Mouse (Mus musculus) kidney, postnatal 36 days (tissue): ENCODE measurements at regions not wholly inside any gene's neighbourhood (a gene's known extent, or its start where the extent isn't known, plus 50 kb on each side); places are given as distances from the start of the nearest gene placed in this dataset.

Source experiments
- DNase-seq, 2 experiments: peaks; one replicate each; pipeline ENCODE4 v3.0.0; 2021 to 2022; ENCODE audit warnings: mixed read lengths in 2 of 2

GRCm38 (mm10) chr7:133372695-133373094, 229.3 kb downstream of the Tex36 start:
- DNase-seq = no peak

GRCm38 (mm10) chr7:133370542-133370941, 231.4 kb downstream of the Tex36 start:
- DNase-seq = no peak

- no peak for DNase-seq
Observed at GRCm38 (mm10) chr7:133364601-133365000, 237.4 kb downstream of the Tex36 start.

- no peak for DNase-seq
Observed at GRCm38 (mm10) chr7:133328717-133329116, 204.6 kb upstream of the Ctbp2 start.

GRCm38 (mm10) chr7:133325548-133326190, 201.5 kb upstream of the Ctbp2 start:
- DNase-seq = no peak

DNA sequence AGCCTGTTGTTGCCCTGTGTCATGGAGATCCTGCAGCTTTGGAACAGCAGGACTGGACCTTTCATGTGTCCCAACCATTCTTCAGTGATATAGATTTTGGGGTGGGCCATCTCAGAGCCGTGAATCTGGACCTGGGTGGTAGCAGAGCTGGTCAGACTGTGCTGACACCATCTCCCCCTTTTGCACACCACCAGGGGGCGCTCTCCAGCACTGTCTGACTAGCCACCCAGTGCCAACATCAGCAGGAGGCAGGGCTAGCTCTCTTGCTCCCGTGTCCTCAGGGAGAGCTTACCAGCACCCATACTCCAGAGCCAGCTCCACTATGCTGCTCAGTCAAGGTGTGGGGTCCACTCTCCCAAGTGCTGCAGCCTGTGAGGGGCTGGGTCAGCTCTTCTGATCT, 199.8 kb upstream of the Ctbp2 start:
- no peak for DNase-seq

- no peak for DNase-seq
Observed at GRCm38 (mm10) chr7:133317511-133317910, 193.4 kb upstream of the Ctbp2 start.

- DNase-seq = peak in 1 of 2 experiments; percentile 18
Observed at GRCm38 (mm10) chr7:133316701-133317475, 192.7 kb upstream of the Ctbp2 start.

GRCm38 (mm10) chr7:133315197-133316029, 191.3 kb upstream of the Ctbp2 start:
- DNase-seq = no peak

DNA sequence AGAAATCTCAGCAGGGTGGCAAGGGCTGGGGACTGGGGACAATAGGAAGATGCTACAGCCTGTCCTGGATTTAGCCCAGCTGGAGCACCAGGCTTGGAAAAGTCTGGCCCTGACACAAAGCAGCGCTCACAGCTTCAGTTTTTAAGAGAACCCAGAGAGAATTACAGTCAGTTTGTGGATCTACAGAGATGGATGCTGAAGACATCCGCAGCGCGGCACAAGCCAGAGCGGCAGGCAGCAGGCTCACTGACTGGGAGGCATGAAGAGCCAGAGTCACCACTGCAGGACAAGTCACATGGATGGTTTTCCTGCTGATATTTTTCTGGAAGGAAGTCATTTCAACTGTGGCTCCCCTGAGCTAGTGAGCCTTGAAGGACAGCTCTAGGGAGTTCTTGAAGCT, 189.0 kb upstream of the Ctbp2 start:
- DNase-seq = no peak

DNA sequence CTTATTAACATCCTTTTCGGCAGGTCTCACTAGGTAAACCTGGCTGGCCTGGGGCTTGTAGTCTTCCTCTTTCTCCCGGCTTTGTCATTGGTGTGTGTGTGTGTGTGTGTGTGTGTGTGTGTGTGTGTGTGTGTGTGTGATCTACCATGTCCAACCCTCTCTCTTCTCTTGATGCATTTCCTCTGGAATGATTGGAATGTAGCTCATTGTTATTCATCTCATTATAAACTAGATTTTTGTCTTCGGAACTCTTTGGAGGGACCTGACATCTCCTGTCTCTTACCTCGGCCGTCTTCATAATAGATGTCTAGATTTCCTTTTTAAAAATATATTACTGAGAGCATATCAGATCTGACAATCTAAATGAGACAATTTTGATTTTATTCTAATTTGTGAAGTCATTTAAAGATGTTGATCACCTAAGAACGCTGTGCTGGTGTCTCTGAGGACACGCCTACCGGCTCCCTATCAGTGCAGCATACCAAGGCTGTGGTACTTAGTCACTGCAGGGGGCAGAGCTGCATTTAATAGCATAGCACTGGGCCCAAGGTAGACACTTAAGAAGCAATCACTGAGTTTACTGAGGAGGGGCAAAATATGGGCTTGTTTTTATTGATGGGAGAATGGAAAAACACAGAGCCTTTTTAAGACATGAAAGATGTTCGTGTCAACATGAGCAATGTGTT, 187.1 kb upstream of the Ctbp2 start:
- peak in 1 of 2 experiments; percentile 3 for DNase-seq

DNA sequence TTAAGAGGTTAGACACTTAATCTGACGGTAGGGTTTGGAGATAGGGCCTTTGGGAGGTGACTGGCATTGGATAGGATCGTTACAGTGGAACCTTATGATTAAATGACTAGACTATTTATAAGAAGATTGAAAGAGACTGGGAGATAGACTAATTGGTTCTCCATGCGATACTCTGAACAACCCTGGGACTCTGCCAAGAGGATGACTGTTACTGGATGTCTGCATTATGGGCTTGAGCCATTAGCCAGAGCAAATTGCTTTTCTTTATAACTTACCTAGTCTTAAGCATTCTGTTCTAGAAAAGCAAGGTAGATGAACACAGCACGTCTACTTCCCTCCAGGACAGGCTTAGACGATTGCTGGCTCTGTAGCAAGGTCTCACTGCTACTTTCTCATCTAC, 180.3 kb upstream of the Ctbp2 start:
- no peak for DNase-seq

- DNase-seq = no peak
Observed at GRCm38 (mm10) chr7:133290471-133290870, 166.3 kb upstream of the Ctbp2 start.

- no peak for DNase-seq
Observed at GRCm38 (mm10) chr7:133288236-133288635, 164.1 kb upstream of the Ctbp2 start.

GRCm38 (mm10) chr7:133286836-133287235, 162.7 kb upstream of the Ctbp2 start:
- DNase-seq = no peak

GRCm38 (mm10) chr7:133286216-133286615, 162.1 kb upstream of the Ctbp2 start:
- no peak for DNase-seq

GRCm38 (mm10) chr7:133262161-133262560, 138.0 kb upstream of the Ctbp2 start:
- no peak for DNase-seq

GRCm38 (mm10) chr7:133259143-133259542, 135.0 kb upstream of the Ctbp2 start:
- DNase-seq = no peak

DNA sequence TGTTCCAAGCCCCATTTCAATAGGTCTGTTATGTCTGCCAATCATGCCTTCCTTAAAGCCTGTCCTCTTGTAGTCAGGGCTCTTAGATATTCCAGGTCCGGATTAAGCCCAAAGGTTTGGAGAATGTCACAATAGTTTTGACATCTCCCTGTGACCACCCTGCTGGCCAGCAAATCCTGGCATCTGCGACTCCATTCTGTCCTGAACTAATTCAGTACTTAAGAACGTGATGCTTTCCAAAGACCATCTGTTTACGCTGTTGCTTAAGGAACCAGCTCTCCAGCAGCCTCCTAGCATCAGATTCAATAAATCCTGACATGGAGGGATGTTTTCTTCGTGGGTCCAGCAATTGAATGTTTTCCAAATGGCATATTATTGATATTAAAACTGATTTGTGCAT, 132.7 kb upstream of the Ctbp2 start:
- no peak for DNase-seq

DNA sequence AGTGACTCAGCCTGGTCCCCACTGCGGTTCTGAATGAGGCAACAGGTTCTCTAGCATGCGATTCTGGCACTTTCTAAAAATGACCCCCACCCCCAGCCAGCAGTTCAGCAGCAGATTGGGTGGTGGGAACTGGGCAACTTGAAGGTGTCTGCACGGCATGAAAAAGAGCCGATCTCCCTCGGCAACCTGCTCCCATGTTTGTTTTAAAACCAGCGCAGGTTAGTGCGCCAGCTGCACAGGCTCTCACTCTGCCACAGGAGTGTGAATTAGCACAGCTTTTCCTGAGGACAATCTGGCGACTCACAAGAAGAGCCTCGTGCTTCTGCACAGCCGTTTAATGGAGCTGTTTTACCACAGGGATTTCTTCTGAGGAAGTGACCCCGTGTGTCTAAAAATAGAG, 120.4 kb upstream of the Ctbp2 start:
- no peak for DNase-seq

- DNase-seq = no peak
Observed at GRCm38 (mm10) chr7:133234326-133234725, 110.2 kb upstream of the Ctbp2 start.

DNA sequence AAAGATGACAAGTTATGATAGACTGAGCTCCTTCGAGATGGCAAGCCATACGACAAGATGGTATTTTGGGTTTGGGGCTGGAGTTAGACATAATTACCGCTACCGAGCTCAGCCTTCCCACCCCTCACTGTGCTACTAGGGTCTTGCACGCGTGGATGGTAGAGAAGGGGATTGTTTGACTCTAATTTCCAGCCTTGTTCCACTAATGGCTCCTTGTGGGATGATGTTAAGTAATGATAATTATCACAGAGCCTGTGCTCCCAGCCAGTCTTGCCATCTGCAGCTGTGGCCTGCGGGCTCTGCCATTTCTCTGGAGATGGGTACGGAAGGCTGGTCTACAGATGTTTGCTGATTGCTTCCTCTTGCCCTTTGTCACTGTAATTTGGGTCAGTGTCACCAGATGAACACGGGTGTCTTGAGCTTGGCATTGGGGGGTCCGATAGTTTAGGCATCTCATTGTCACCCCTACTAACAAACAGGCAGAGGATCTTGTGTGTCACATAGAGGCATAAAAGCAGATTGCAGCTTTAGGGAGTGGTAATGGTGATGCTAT, 108.8 kb upstream of the Ctbp2 start:
- no peak for DNase-seq

DNA sequence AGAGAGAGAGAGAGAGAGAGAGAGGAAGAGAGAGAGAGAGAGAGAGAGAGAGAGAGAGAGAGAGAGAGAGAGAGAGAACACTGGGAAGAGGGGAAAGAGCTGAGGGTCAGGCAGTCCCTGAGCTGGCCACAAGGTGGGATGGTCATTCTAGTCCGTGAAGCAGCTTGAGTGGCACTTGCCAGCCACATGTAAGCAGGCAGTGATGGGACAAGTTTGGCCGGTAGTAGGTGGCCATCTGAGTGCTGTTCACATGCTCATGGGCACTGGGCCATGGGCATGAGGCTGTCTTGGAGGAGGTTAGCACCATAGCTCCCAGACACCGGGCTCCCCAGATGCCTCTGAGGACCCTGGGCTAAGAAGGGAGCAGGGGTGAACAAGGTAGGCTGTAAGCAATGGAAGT, 106.7 kb upstream of the Ctbp2 start:
- DNase-seq = peak in 1 of 2 experiments; percentile 4
